Mouse (Mus musculus) cerebellum, postnatal 14 days (tissue): ENCODE results near the gene Vwa5b1.

Experiments used
- DNase-seq, 2 experiments: peaks; one replicate each; pipeline ENCODE4 v3.0.0; 2021; ENCODE audit warnings: mixed read lengths in 2 of 2

Gene Vwa5b1

GRCm38 (mm10) chr4:138524769-138525168 is 110.9 kb downstream of the Vwa5b1 start:
- no peak for DNase-seq

- no peak for DNase-seq
Observed at GRCm38 (mm10) chr4:138523775-138524174, 111.9 kb downstream of the Vwa5b1 start.

- DNase-seq = peak; percentile 61 to 68
Observed at GRCm38 (mm10) chr4:138522296-138522695, 113.4 kb downstream of the Vwa5b1 start.

GRCm38 (mm10) chr4:138517153-138517789 is 118.4 kb downstream of the Vwa5b1 start:
- DNase-seq = peak in 1 of 2 experiments; percentile 44

- no peak for DNase-seq
Observed at GRCm38 (mm10) chr4:138516448-138516847, 119.2 kb downstream of the Vwa5b1 start.
